Mouse (Mus musculus): Measurements from ENCODE around the gene Emilin2. TPM values are rescaled to one million over a fixed set of nuclear protein-coding genes. Genes with fewer than 3 reads are reported as not detected.
A peak's percentile ranks its signal among the peaks of the same experiment; 100 is the strongest.

Gene Emilin2
- polyA plus RNA-seq, 1 experiment from 2014 or later, result 66.9 TPM

GRCm38 (mm10) chr17:71256068-71256615, 55.6 kb downstream of the Emilin2 start:
- no peak for DNase-seq (ENCODE audit: low spot score)
- 77% methylated on average over 14 of the region's 14 CpGs for WGBS
- Histone ChIP-seq H3K4me1 (peaks cover 85% of the 10 kb centered on the region), H3K27me3 (ENCODE audit: insufficient read depth, poor library complexity, severe bottlenecking) (no peaks in the 10 kb centered on the region), H3K36me3 (peaks cover 34% of the 10 kb centered on the region), H3K4me3 (no peak overlapping the region), H3K27ac (peak overlapping the region; percentile 78), H3K9me3 (no peaks in the 10 kb centered on the region)

- peaks cover 85% of the 10 kb centered on the region for H3K4me1 ChIP-seq
- no peak for DNase-seq (ENCODE audit: low spot score)
- H3K27ac ChIP-seq, result peak overlapping the region; percentile 75
- no peaks in the 10 kb centered on the region for H3K9me3 ChIP-seq
- no peaks in the 10 kb centered on the region for H3K27me3 ChIP-seq (ENCODE audit: insufficient read depth, poor library complexity, severe bottlenecking)
- 48% methylated on average over 6 of the region's 6 CpGs for WGBS
- H3K4me3 ChIP-seq, result no peak overlapping the region
- H3K36me3 ChIP-seq, result peaks cover 34% of the 10 kb centered on the region
Measured at GRCm38 (mm10) chr17:71254736-71255135, 57.0 kb downstream of the Emilin2 start.

DNA sequence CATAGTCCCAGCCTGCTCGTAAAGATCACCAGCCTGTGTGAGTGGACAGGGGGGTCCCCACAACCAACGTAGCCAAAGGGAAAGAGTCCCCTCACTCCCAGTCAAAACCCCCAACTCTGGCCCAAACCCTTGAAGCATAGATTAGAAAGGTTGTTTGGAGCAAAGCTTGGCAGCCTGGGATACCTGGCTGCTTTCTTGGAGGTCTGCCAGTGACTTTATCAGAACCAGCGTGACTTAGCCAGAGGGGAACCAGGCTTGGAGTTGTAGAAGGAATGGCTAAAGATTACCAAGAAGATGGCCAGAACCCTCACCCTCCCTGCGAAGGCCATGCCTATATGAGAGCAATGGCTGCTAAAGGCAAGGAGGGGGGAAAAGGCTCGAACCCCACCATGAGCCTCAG, 57.7 kb downstream of the Emilin2 start:
- Histone ChIP-seq H3K9me3 (no peaks in the 10 kb centered on the region), H3K27ac (peak overlapping the region; percentile 75), H3K4me3 (no peak overlapping the region), H3K4me1 (peaks cover 85% of the 10 kb centered on the region), H3K36me3 (peaks cover 34% of the 10 kb centered on the region), H3K27me3 (ENCODE audit: insufficient read depth, poor library complexity, severe bottlenecking) (no peaks in the 10 kb centered on the region)
- 73% methylated on average over 5 of the region's 5 CpGs for WGBS
- no peak for DNase-seq (ENCODE audit: low spot score)

DNA sequence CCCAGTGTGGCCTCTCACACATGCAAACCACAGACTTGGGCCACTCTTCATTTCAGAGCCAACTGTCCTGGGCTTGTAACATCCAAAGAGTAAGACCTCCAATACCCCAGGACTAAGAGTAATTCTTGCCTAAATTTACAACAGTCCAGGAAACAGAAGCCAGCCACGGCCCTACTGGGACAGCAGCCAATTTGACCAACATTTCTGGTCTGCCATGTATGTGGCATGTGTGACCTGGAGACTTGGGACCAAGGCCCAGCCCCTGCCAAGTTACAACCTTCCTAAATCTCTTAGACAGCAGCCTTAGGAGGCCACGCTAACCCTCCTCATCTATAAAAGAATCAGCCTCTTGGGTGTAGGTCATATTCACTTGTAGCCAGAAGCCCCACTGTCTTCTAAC, 58.4 kb downstream of the Emilin2 start:
- peak overlapping the region; percentile 85; the same call in 1 of the 2 replicates for H3K27ac ChIP-seq
- no peaks in the 10 kb centered on the region for H3K9me3 ChIP-seq
- H3K4me3 ChIP-seq, result no peak overlapping the region
- no peaks in the 10 kb centered on the region for H3K27me3 ChIP-seq (ENCODE audit: insufficient read depth, poor library complexity, severe bottlenecking)
- 91% methylated on average over 2 of the region's 2 CpGs for WGBS
- peaks cover 90% of the 10 kb centered on the region for H3K4me1 ChIP-seq
- peaks cover 34% of the 10 kb centered on the region for H3K36me3 ChIP-seq
- DNase-seq (ENCODE audit: low spot score), result no peak

- 88% methylated on average over 9 of the region's 9 CpGs for WGBS
- Histone ChIP-seq H3K27ac (peak overlapping the region; percentile 85), H3K4me1 (peaks cover 96% of the 10 kb centered on the region), H3K27me3 (ENCODE audit: insufficient read depth, poor library complexity, severe bottlenecking) (no peaks in the 10 kb centered on the region), H3K4me3 (no peak overlapping the region), H3K36me3 (peaks cover 47% of the 10 kb centered on the region), H3K9me3 (no peaks in the 10 kb centered on the region)
- no peak for DNase-seq (ENCODE audit: low spot score)
Measured at GRCm38 (mm10) chr17:71252101-71252500, 59.7 kb downstream of the Emilin2 start.

DNA sequence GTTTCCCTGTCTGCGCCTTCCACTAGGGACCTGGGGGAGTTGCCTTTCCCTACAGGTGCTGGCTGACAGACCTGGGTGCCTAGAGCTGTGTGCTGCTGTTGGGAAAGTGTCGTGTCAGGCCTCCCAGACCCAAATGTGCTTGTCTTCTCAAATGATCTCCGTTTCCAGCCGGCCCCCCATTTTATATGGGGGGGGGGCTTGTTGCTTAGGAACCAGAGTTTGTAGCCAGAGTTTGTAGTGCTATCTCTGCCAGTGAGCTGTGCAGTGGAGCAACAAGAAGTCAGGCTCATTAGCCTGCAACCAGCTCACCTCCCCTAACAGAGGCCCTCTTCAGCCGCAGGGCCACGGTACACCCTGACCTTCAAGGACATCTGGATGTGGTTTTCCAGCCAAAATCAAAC, 60.2 kb downstream of the Emilin2 start:
- 46% methylated on average over 6 of the region's 6 CpGs for WGBS

GRCm38 (mm10) chr17:71250819-71251600, 60.8 kb downstream of the Emilin2 start:
- peaks cover 85% of the 10 kb centered on the region for H3K4me1 ChIP-seq
- H3K27ac ChIP-seq, result peak overlapping the region; percentile 85
- no peaks in the 10 kb centered on the region for H3K9me3 ChIP-seq
- H3K27me3 ChIP-seq (ENCODE audit: insufficient read depth, poor library complexity, severe bottlenecking), result no peaks in the 10 kb centered on the region
- WGBS, result 62% methylated on average over 16 of the region's 16 CpGs
- H3K36me3 ChIP-seq, result peaks cover 51% of the 10 kb centered on the region
- H3K4me3 ChIP-seq, result no peak overlapping the region
- no peak for DNase-seq (ENCODE audit: low spot score)

More for the DNA sequence above, 60.2 kb downstream of the Emilin2 start:
- peak overlapping the region; percentile 85 for H3K27ac ChIP-seq
- no peaks in the 10 kb centered on the region for H3K27me3 ChIP-seq (ENCODE audit: insufficient read depth, poor library complexity, severe bottlenecking)
- H3K9me3 ChIP-seq, result no peaks in the 10 kb centered on the region
- H3K36me3 ChIP-seq, result peaks cover 50% of the 10 kb centered on the region
- H3K4me3 ChIP-seq, result no peak overlapping the region
- peaks cover 91% of the 10 kb centered on the region for H3K4me1 ChIP-seq
- DNase-seq (ENCODE audit: low spot score), result no peak

DNA sequence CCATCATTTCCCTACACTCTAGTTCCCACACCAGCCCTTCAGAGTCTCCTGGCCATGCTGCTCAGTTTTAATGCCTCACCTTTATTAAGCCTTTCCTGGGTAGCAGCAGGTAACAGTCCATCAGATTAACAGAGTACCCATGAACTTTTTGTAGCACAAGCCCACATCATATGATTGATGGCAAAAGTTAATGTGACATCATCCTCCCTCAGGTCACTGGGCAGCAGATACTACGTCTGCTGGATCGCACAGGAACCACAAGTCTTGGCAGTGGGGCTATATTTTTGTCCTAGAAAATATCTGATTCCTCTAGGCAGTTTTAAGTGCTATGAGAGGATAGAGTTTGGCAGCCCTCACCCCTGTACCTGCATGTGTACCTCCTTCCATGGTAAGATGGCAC, 61.7 kb downstream of the Emilin2 start:
- H3K27ac ChIP-seq, result peak overlapping the region; percentile 85
- H3K4me3 ChIP-seq, result no peak overlapping the region
- H3K27me3 ChIP-seq (ENCODE audit: insufficient read depth, poor library complexity, severe bottlenecking), result no peaks in the 10 kb centered on the region
- H3K36me3 ChIP-seq, result peaks cover 53% of the 10 kb centered on the region
- no peak for DNase-seq (ENCODE audit: low spot score)
- no peaks in the 10 kb centered on the region for H3K9me3 ChIP-seq
- peaks cover 76% of the 10 kb centered on the region for H3K4me1 ChIP-seq
- WGBS, result 77% methylated on average over 2 of the region's 2 CpGs

- DNase-seq (ENCODE audit: low spot score), result peak; percentile 84
Measured at GRCm38 (mm10) chr17:71248963-71249362, 62.8 kb downstream of the Emilin2 start.

DNA sequence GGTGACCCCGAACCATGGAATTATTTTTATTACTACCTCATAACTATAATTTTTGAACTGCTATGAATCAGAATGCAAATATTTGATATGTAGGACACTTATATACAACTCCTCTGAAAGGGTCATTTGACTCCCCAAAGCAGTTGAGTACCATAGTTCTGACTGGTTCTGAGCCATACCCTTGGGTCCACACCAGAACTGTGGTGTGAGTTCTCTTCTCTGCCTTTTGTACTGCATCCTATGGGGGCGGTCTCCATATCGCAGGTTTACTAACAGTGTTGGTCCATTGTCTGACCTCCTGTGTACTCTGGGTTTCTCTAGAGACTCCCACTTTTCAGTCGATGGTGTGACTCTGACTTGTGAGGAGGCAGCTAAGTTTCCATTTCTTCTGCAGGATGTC, 65.8 kb downstream of the Emilin2 start:
- peaks cover 37% of the 10 kb centered on the region for H3K4me1 ChIP-seq
- no peak overlapping the region for H3K27ac ChIP-seq
- peaks cover 72% of the 10 kb centered on the region for H3K36me3 ChIP-seq
- WGBS, result 91% methylated on average over 4 of the region's 4 CpGs
- H3K4me3 ChIP-seq, result no peak overlapping the region
- no peak for DNase-seq (ENCODE audit: low spot score)
- no peaks in the 10 kb centered on the region for H3K9me3 ChIP-seq
- H3K27me3 ChIP-seq (ENCODE audit: insufficient read depth, poor library complexity, severe bottlenecking), result no peaks in the 10 kb centered on the region

More at GRCm38 (mm10) chr17:71248963-71249362, 62.8 kb downstream of the Emilin2 start:
- Histone ChIP-seq H3K4me3 (no peak overlapping the region), H3K27ac (peak overlapping the region; percentile 85), H3K4me1 (peaks cover 66% of the 10 kb centered on the region), H3K27me3 (ENCODE audit: insufficient read depth, poor library complexity, severe bottlenecking) (no peaks in the 10 kb centered on the region), H3K9me3 (no peaks in the 10 kb centered on the region), H3K36me3 (peaks cover 60% of the 10 kb centered on the region)
- 51% methylated on average over 6 of the region's 6 CpGs for WGBS

DNA sequence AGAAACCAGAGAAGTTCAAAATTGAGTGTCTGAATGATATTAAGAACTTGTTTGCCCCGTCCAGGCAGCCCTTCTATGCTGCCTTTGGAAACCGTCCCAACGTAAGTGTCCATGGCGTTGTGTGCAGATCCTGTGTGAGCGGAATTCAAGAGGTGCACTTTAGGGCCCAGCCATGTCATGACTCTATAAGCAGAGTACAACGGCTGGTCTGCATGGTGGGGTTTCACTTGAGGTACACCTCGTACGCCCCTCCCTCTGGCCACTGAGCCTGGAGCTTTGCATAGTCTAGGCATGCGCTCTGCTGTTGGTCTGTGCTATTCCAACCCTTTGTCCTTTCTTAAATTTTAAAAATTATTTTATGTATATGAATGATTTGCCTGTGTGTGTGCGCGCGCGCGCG, 66.6 kb downstream of the Emilin2 start:
- no peaks in the 10 kb centered on the region for H3K27me3 ChIP-seq (ENCODE audit: insufficient read depth, poor library complexity, severe bottlenecking)
- no peak overlapping the region for H3K27ac ChIP-seq
- 96% methylated on average over 15 of the region's 15 CpGs for WGBS
- H3K4me3 ChIP-seq, result no peak overlapping the region
- no peak for DNase-seq (ENCODE audit: low spot score)
- H3K4me1 ChIP-seq, result peaks cover 28% of the 10 kb centered on the region
- no peaks in the 10 kb centered on the region for H3K9me3 ChIP-seq
- peaks cover 78% of the 10 kb centered on the region for H3K36me3 ChIP-seq

- H3K27ac ChIP-seq, result no peak overlapping the region
- no peak overlapping the region for H3K4me3 ChIP-seq
- H3K27me3 ChIP-seq (ENCODE audit: insufficient read depth, poor library complexity, severe bottlenecking), result no peaks in the 10 kb centered on the region
- H3K36me3 ChIP-seq, result peaks cover 87% of the 10 kb centered on the region
- WGBS, result 92% methylated on average over 7 of the region's 7 CpGs
- H3K4me1 ChIP-seq, result peaks cover 5% of the 10 kb centered on the region
- no peak for DNase-seq (ENCODE audit: low spot score)
- no peaks in the 10 kb centered on the region for H3K9me3 ChIP-seq
Measured at GRCm38 (mm10) chr17:71242666-71243065, 69.1 kb downstream of the Emilin2 start.

DNA sequence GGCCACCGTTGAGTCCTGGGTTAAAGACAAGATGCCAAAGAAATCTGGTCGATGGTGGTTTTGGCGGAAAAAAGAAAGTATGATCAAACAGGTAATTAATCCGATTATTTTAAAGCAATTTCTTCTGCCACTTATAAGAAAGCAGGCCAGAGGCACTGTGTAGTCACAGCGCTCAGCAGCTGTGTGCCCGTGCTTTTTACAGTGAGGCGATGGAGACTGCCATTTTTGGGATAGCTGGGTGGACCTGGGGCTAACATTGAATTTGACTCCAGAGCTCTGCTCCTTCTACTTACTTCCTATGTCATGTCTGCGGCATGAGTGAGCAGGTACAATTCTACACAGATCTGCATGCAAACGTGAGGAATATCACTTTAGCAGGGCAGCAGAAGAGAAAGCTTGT, 71.0 kb downstream of the Emilin2 start:
- H3K27me3 ChIP-seq (ENCODE audit: insufficient read depth, poor library complexity, severe bottlenecking), result no peaks in the 10 kb centered on the region
- 90% methylated on average over 9 of the region's 9 CpGs for WGBS
- no peak overlapping the region for H3K27ac ChIP-seq
- H3K4me3 ChIP-seq, result no peak overlapping the region
- H3K36me3 ChIP-seq, result peaks cover 78% of the 10 kb centered on the region
- DNase-seq (ENCODE audit: low spot score), result no peak
- no peaks in the 10 kb centered on the region for H3K4me1 ChIP-seq
- no peaks in the 10 kb centered on the region for H3K9me3 ChIP-seq
